Mouse (Mus musculus) bone marrow, adult 2 months (tissue): ENCODE data around the gene Map2k1. TPM values are rescaled to one million over a fixed set of nuclear protein-coding genes. Genes with fewer than 3 reads are reported as not detected.
"Not testable (repeated sequence)": the region's sequence is repeated elsewhere in the genome, so short reads cannot be mapped to it uniquely, and the experiment has no call there.

ENCODE experiments used
- H3K27ac ChIP-seq: fragments of 200-500 bp; 2 replicates; pipeline ENCODE4 v1.5.1; 2012; ENCODE audit warnings: low read depth, mild to moderate bottlenecking, control low read depth, inconsistent platforms, low read length; ENCODE audit not compliant: control insufficient read depth, poor library complexity, insufficient read depth
- H3K4me1 ChIP-seq: fragments of 200-500 bp; 2 replicates; pipeline ENCODE4 v1.6.1; 2011; ENCODE audit warnings: low read length; ENCODE audit not compliant: control insufficient read depth, insufficient read depth
- H3K4me3 ChIP-seq: fragments of 200-500 bp; replicated peaks from 2 replicates; pipeline ENCODE3; 2011; ENCODE audit warnings: mild to moderate bottlenecking, low read depth, low read length, control low read depth; ENCODE audit not compliant: control insufficient read depth
- CTCF ChIP-seq: fragments of 200-500 bp; IDR thresholded peaks from 2 replicates; pipeline ENCODE4 v1.5.1; 2011; ENCODE audit warnings: low read length, control low read depth; ENCODE audit not compliant: control insufficient read depth, insufficient read depth
- POLR2A ChIP-seq: fragments of 200-500 bp; IDR thresholded peaks from 2 replicates; pipeline ENCODE4 v1.6.1; 2011; ENCODE audit warnings: low read depth, mild to moderate bottlenecking, control low read depth, low read length, borderline replicate concordance; ENCODE audit not compliant: control insufficient read depth
- WGBS: fragments of 180-500 bp; shearing (Covaris S2); methylation state at CpG from one replicate; pipeline ENCODE4 v1.1.7; 2018; 5-methylcytosine and 5-hydroxymethylcytosine counted together
- polyA plus RNA-seq: library from polyadenylated mRNA; stranded (reverse); fragments of >200 nt; gene quantifications from 2 replicates; pipeline ENCODE4 v1.2.4, GENCODE M21; 2011; ENCODE audit warnings: low replicate concordance; ENCODE audit not compliant: missing spikeins, insufficient read depth, insufficient read length

Gene Map2k1
- polyA plus RNA-seq, 1 experiment, result 22.2 TPM

- Histone ChIP-seq H3K27ac (no peak overlapping the region), H3K4me3 (no peak overlapping the region), H3K4me1 (no peaks in the 10 kb centered on the region; the same call in 1 of the 2 replicates)
- TF ChIP-seq CTCF (no peak), POLR2A (no peak)
Measured at GRCm38 (mm10) chr9:64174341-64174740, 79.1 kb downstream of the Map2k1 start.

GRCm38 (mm10) chr9:64173666-64174220, 79.7 kb downstream of the Map2k1 start:
- Histone ChIP-seq H3K27ac (peak overlapping the region; percentile 44), H3K4me3 (peak overlapping the region; percentile 92), H3K4me1 (no peaks in the 10 kb centered on the region; the same call in 1 of the 2 replicates)
- TF ChIP-seq POLR2A (no peak), CTCF (no peak)
- under 1% methylated on average over 16 of the region's 16 CpGs for WGBS

- under 1% methylated on average over 42 of the region's 42 CpGs for WGBS
- H3K27ac ChIP-seq, result peak within 1 kb of the TSS; percentile 55
- peak within 1 kb of the TSS; percentile 92 for H3K4me3 ChIP-seq
- no peak for TF ChIP-seq CTCF
- peak; percentile 87 for TF ChIP-seq POLR2A
- H3K4me1 ChIP-seq, result no peaks in the 10 kb centered on the region; the same call in 1 of the 2 replicates
Measured at GRCm38 (mm10) chr9:64172816-64173665, 80.4 kb downstream of the Map2k1 start, which contains the start of the genes Zwilch and Rpl4. Zwilch (minus strand) TSS chr9:64173104. Rpl4 (plus strand) TSS chr9:64173375.

GRCm38 (mm10) chr9:64172145-64172815, 81.2 kb downstream of the Map2k1 start:
- WGBS, result 3% methylated on average over 18 of the region's 18 CpGs
- Histone ChIP-seq H3K27ac (peak overlapping the region; percentile 55), H3K4me3 (peak overlapping the region; percentile 92), H3K4me1 (no peaks in the 10 kb centered on the region; the same call in 1 of the 2 replicates)
- TF ChIP-seq CTCF (no peak), POLR2A (no peak)

GRCm38 (mm10) chr9:64169967-64170366, 83.5 kb downstream of the Map2k1 start:
- H3K27ac ChIP-seq, H3K4me1 ChIP-seq, H3K4me3 ChIP-seq: not testable (repeated sequence)
- WGBS, result 78% methylated on average over 3 of the region's 3 CpGs

GRCm38 (mm10) chr9:64160471-64160870, 93.0 kb downstream of the Map2k1 start:
- Histone ChIP-seq H3K4me3 (no peak overlapping the region), H3K27ac (no peak overlapping the region), H3K4me1 (no peaks in the 10 kb centered on the region)
- no peak for TF ChIP-seq CTCF
- TF ChIP-seq POLR2A, result no peak
- 91% methylated on average over 5 of the region's 5 CpGs for WGBS

GRCm38 (mm10) chr9:64156641-64157040, 96.8 kb downstream of the Map2k1 start:
- 60% methylated on average over 1 of the region's 1 CpGs for WGBS
- no peak overlapping the region for H3K27ac ChIP-seq
- TF ChIP-seq POLR2A (no peak), CTCF (no peak)
- H3K4me3 ChIP-seq, result no peak overlapping the region
- H3K4me1 ChIP-seq, result no peaks in the 10 kb centered on the region

GRCm38 (mm10) chr9:64139879-64140278, 113.6 kb downstream of the Map2k1 start:
- H3K4me1 ChIP-seq, result no peaks in the 10 kb centered on the region
- WGBS, result 49% methylated on average over 9 of the region's 9 CpGs
- TF ChIP-seq CTCF (no peak), POLR2A (no peak)
- H3K27ac ChIP-seq, result no peak overlapping the region
- no peak overlapping the region for H3K4me3 ChIP-seq
